Mouse (Mus musculus): ENCODE results near the gene Rora. TPM values are rescaled to one million over a fixed set of nuclear protein-coding genes. Genes with fewer than 3 reads are reported as not detected.
"Not testable (repeated sequence)": the region's sequence is repeated elsewhere in the genome, so short reads cannot be mapped to it uniquely, and the experiment has no call there.

The Rora gene
- total RNA-seq, 1 experiment from 2014 or later: 114 TPM

GRCm38 (mm10) chr9:69090749-69091270, 437.2 kb downstream of the Rora start:
- no peak for DNase-seq

GRCm38 (mm10) chr9:69092119-69093013, 438.8 kb downstream of the Rora start:
- peak; percentile 86 for DNase-seq

DNA sequence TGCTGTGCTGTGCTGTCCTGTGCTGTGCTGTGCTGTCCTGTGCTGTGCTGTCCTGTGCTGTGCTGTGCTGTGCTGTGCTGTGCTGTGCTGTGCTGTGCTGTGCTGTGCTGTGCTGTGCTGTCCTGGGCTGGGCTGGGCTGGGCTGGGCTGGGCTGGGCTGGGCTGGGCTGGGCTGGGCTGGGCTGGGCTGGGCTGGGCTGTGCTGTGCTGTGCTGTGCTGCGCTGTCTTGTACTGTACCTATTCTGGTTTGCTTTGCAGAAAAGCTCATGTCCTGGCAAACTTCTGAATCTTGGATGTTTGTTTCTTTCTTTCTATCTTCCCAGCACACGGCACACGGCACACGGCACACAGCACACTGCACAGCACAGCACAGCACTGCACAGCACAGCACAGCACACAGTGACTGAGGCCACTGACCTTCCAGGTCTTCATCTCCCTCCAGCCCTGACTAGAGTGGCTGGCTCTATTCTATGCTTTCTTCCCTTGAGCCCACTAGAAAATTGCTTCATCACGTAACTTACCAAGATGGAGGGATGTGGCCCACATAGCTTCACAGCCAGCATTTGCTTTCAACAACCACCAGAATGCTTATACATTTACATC, 446.7 kb downstream of the Rora start:
- DNase-seq: not testable (repeated sequence)

GRCm38 (mm10) chr9:69104321-69104720, 450.7 kb downstream of the Rora start:
- DNase-seq: no peak

DNA sequence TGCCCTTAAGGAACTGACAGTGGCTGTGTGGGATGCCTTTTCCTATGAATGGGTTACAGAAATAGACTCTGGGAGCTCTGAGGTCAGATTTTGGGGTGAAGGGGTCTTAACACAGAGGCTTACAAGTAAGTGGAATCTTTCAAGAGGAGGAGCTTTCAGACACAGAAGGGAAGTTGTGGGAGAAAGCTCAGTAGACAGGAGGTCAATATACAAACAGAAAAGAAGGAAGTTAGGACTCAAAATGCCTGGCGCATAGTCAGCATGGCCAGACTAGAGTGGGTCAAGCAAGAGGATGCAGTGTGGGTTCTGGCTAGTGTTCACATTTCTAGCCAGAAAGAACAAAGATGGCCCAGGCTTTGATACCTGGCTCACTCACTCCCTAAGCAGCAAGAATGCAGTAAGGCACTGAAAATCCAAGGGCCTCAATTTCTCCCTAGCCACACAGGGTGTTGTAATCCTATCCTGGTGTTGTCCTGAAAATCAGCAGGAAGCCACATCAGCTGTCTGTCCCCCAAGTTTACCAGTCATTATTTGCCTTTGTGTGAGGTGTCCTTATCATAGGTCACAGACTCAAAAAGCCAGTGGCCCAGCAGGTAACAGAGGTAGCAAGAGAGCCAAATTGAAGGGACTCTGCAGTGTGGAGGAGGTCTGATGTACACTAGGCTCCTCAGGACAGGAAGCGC, 456.2 kb downstream of the Rora start:
- DNase-seq: no peak

DNA sequence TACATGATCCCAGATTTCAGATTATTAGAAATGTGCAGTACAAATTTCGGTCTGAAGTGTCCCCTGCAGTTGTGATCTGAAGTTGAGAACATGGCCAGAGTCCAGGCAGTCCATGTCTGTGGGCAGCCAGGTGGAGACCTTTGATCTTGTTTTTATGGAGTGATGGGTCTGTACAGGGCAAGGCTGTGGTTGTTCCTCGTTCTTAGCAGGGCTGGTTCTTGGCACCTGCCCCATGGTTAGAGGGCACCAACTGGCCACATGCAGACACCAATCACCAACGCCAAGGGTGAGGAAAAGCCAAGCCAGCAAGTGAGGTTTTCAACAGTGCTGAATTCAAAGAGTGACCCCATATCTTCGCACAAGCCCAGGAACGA, 456.7 kb downstream of the Rora start:
- no peak for DNase-seq

DNA sequence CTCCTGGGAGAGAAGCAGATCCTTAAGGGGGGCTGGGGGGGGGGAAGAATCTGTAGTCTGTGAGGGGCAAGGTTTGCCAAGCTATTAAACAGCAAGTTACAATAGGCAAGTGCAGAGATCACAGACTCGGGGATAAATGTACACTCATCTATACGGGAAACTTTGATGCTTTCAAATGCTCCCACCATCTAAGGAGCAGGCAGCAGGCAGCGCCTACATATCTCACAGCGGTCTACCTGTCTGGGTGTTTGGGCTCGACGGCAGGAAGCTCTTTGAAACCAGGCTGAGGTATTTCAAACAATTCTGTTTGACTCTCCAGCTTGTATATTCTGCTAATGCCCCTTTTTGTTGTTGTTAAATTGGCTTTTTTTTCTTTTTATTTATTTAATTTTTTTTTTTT, 457.1 kb downstream of the Rora start:
- no peak for DNase-seq

DNA sequence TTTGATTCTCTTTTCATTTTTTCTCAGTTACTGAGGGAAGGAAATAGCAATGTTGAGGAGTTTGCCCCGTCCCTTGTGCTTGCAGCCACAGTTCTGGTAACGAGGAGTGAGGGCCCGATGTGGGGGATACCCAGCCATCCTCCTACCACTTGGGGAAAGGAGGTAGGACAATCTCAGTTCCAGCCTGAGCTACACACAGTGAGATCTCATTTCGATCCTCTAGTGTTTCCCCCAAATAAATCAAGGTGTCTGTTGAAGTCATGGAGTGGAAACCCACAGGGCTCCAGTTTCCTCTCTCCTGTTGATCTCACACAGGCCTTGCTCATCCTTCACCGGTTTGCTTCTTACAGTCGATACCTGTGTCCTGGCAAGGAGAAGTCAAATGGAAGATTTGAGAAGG, 458.0 kb downstream of the Rora start:
- DNase-seq: no peak

DNA sequence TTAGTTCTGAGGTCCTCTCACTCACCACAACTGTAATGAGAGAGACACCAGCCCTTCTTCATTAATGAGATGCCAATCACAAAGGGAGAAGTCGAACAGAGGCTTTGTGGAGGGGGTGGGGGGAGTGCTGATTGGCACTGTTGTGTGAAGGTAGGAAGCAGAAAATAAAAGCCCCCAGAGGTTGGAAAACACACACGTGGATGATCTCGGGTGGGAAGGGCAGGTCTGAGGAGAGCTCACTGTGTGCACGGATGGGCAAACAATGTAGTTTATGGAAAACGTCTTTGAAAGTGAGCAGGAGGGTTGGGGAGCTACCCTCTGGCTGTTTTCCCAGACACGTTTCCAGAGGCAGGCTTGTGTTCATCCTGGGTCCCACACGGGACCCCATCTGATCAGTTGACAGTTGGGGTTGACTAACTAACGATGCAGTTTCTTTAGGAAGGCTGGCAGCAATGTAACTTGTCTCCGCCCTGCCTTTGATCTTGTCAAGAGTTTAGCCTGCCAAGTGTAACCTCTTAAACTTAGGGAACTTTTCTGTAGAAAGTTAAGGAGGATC, 460.9 kb downstream of the Rora start:
- no peak for DNase-seq

DNA sequence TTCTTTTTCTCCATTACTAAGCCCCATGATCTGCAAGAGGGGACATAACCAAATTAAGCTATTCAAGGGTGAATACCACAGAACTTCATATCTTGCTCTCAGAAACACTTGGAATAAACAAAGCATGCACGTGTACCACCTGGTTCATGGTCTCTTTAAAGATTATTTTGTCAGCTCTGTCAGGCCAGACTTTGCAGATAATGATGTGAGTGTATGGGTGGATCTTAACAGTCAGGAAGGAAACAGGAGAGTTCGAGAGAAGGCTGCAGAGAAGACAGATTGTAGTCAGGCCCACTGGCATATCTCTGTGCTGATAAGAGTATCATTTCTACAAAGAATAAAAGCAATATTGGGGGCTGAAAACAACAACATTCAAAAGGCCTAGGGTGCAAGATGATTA, 463.2 kb downstream of the Rora start:
- no peak for DNase-seq

DNA sequence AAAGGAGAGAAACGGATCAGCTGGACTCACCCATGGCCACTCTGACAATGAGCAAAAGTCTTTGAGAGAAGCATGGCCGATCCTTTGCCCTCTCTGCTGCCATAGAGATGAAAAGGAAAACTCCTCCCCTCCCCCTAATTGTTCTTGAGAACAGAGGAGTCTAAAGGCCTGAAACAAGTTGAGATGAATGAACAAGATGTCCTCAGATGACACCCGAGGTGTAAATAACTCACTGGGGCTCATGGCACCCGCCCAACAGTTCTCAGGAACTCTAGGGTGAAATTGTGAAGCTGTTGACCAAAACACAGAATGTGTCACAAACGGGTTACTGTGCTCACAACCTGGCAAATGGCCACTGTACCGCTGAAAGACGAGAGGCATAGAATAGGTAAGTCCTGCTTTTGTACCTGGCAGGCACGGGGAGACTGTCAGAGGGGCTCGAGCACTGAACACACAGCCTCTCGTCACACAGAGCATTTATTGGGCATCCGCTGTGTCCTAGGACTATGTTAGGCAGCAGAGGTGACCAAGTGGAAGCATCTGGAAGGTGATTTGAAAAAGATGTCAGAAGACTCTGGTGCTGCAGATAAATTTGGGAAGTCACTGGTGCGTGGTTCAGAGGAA, 467.6 kb downstream of the Rora start:
- DNase-seq: no peak

GRCm38 (mm10) chr9:69125011-69125786, 471.6 kb downstream of the Rora start:
- DNase-seq: peak; percentile 61

DNA sequence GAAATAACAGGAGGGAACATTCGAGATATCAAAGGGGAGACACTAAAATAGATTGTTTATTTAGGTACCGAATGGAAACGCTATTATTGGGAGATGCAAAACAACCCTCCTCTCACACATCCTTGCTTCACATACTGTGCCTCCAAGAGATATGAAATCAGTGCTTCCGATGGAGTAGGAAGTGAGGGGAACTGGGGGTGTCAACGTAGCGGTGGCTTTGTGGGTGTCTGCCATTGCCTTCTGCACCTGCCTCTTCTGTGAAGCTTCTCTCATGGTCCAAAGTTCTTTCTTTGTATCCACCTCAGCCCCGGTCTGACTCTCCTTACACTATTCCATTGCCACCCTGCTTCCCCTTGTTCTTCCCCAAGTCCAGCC, 472.2 kb downstream of the Rora start:
- no peak for DNase-seq

DNA sequence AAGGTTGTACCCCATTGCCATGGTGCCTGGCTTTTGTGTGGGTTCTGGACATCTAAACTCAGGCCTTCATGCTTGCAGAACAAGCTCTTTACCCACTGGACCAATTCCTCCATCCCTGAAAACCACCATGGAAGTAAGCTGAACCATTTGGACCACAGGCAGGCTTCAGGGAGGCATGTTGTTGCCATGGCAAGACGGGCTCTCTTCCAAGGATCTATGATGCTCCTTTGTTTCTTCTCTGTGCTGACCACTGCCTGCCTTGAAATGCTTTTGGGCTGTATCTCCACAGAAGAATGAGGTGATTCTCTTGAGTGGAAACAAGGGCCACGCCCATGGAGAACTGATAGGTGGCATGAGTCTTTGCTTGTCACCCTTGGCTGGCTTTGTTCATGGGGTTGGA, 473.0 kb downstream of the Rora start:
- DNase-seq: no peak

DNA sequence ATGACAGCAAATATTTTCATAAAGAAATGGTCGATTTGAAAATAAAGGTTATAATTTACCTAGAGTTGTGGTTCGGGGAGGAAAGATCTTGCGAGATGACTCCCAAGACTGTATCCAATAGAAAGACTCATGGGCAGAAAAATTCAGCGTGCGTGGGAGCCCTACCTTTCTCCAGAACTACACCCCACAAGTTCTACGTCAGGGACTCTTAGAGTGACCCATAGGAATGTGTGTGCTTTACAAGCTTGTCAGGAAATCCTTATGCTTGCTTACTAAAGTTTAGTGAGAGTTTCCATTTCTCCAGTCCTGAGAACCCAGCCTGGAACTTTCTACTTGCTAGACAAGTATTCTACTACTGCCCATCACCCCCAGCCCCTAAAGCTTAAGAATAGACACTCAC, 474.7 kb downstream of the Rora start:
- DNase-seq: no peak

GRCm38 (mm10) chr9:69132995-69133394, 479.4 kb downstream of the Rora start:
- DNase-seq: no peak

DNA sequence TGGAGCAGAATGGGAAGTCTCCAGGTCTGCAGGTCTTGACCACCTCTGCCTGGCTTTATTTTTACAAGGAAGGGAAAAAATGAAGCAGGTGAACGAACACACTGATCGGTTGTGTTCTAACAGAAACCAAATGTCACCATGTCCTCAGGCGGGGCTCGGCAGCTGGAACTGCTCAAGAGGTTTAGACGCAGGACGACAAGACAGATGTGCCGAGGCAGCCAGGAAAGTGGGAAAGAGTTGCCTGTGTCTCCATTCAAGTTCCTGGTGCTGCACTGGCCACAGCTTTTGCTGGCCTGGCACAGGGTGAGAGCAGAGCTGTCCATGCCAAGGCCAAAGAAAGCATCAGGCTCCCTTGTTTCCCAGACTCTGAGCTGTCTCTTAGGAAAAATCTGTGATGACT, 480.1 kb downstream of the Rora start:
- DNase-seq: peak; percentile 18

- DNase-seq: no peak
Observed at GRCm38 (mm10) chr9:69134604-69135003, 481.0 kb downstream of the Rora start.

GRCm38 (mm10) chr9:69136821-69137220, 483.2 kb downstream of the Rora start:
- no peak for DNase-seq

- DNase-seq: no peak
Observed at GRCm38 (mm10) chr9:69137398-69137797, 483.8 kb downstream of the Rora start.

GRCm38 (mm10) chr9:69140144-69140543, 486.6 kb downstream of the Rora start:
- DNase-seq: no peak

DNA sequence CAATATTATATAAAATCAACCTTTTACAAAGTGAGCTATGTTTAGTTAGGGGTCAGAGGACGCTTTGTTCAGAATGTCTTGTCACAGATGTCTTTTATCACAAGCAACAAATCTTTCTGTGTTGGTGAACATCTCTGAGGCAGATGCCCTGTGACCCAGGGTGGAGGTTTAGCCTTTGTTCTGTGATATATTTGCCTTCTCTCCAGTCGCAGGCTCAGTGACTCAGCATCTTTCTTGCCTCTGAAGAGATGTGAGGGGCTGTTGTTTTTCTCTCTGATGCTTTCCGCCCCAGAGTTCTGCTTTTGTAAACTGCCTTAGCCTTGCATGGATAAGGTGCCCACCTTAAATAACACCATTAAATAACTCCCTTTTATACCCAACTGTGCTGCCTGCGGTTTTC, 488.3 kb downstream of the Rora start:
- no peak for DNase-seq

Data from adrenal gland, postnatal 25 days (tissue).